In the genomic region with DNA sequence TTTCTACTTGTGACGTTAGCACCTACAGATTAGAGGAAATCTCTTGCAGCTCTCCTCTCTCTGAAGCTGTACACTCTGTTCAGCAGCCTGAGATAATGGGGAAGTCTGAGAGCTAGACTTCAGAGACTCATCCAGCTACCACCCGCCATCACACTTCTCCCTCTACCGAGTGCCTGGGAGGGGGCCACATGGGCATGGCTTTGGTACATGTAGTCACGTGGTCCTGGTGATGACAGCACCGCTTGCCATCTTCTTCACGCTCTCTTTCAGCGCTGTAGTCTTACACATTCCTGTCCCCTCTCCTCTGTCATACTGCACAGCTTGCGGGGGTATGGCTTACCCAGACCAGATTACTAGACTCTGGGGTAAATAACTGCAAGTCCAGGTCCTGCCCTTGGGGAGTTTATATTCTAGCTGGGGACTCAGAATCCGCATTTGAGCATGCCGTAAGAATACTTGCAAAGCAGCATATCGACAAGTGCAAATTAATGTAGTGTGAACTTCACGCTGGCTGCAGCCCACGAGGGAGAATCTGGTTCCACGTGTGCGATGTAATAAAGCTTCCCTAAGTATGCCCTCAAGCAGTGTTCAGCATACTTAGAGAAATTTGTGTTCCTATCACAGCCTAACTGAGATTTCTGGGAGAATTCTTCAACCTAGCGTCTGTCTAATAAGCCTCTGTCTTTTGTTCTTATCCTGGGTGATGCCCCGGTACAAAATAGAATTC, we compare ENCODE assay signal across 11 mouse cellular contexts.
DNase-seq lines count a peak whose midpoint lies in the region; ATAC-seq lines count a peak whose summit lies in the region.
"Had no signal": no experiment of that assay in that cellular context is flagged by ENCODE, and none has a peak within 500 bp of the region (broad histone marks: within the 10 kb centered on the region; RNA-seq: fewer than 3 reads in every experiment).

No protein-coding gene starts in this region.

- no peaks in the 10 kb centered on the region for H3K27me3 ChIP-seq in heart, embryonic 12.5 days (replicated peaks)
- H3K27me3 ChIP-seq in limb, embryonic 12.5 days, result no peaks in the 10 kb centered on the region

- 0 out of 2 replicates have a peak overlapping the region, but pooled peaks have one; percentile 35 for H3K27ac ChIP-seq in heart, embryonic 12.5 days (ENCODE audit: poor library complexity, severe bottlenecking)
- no peak overlapping the region for H3K27ac ChIP-seq in limb, embryonic 12.5 days

- intact Hi-C loops in heart, postnatal 14 days (cut with DNase I), result no loop called here

- no peaks in the 10 kb centered on the region for H3K9me3 ChIP-seq in heart, embryonic 12.5 days (replicated peaks)
- H3K9me3 ChIP-seq in limb, embryonic 12.5 days, result no peaks in the 10 kb centered on the region

- WGBS in heart, embryonic 12.5 days, result 60% methylated on average over 17 of the region's 17 CpGs
- 63% methylated on average over 17 of the region's 17 CpGs for WGBS in limb, embryonic 12.5 days

- no peak overlapping the region for H3K4me3 ChIP-seq in heart, embryonic 12.5 days
- H3K4me3 ChIP-seq in limb, embryonic 12.5 days (replicated peaks), result no peak overlapping the region
- H3K4me3 ChIP-seq: erythroblast, embryonic 14.5 days had no signal

- peak; percentile 66 for ATAC-seq in heart, embryonic 12.5 days (ENCODE audit: insufficient number of reproducible peaks, low FRiP score)
- ATAC-seq in limb, embryonic 12.5 days (ENCODE audit: insufficient number of reproducible peaks, insufficient read depth, low FRiP score, low TSS enrichment, low read depth), result peak; percentile 56
- ATAC-seq in cerebellum, adult (ENCODE audit: insufficient number of reproducible peaks, low FRiP score, low TSS enrichment), result no peak

- DNase-seq in heart, postnatal 14 days, result no peak
- peak; percentile 53 for DNase-seq in right cerebral cortex, adult 18-20 months
- no peak for DNase-seq in right cerebral cortex, postnatal 4 days
- DNase-seq in liver, result no peak
- DNase-seq in spleen, postnatal 10 days (ENCODE audit: low spot score in 2 of 2), result no peak
- DNase-seq: cerebellum, postnatal 25 days; kidney, postnatal 4 days had no signal

- no peak overlapping the region for H3K9ac ChIP-seq in heart, embryonic 12.5 days
- H3K9ac ChIP-seq in limb, embryonic 12.5 days (replicated peaks), result no peak overlapping the region

- peak overlapping the region; percentile 35; the same call in 1 of the 2 replicates for H3K4me2 ChIP-seq in heart, embryonic 12.5 days
- H3K4me2 ChIP-seq in limb, embryonic 12.5 days, result no peak overlapping the region

- no peaks in the 10 kb centered on the region for H3K36me3 ChIP-seq in heart, embryonic 12.5 days
- no peaks in the 10 kb centered on the region for H3K36me3 ChIP-seq in limb, embryonic 12.5 days

- H3K4me1 ChIP-seq in heart, embryonic 12.5 days (replicated peaks), result peaks cover 9% of the 10 kb centered on the region
- H3K4me1 ChIP-seq in limb, embryonic 12.5 days (replicated peaks), result peaks cover 11% of the 10 kb centered on the region
